Mouse (Mus musculus) bone marrow, adult 2 months (tissue): ENCODE results near the gene Trove2. TPM values are rescaled to one million over a fixed set of nuclear protein-coding genes. Genes with fewer than 3 reads are reported as not detected.
"Not testable (repeated sequence)": the region's sequence is repeated elsewhere in the genome, so short reads cannot be mapped to it uniquely, and the experiment has no call there.

Experiments used
- H3K27ac ChIP-seq: fragments of 200-500 bp; 2 replicates; pipeline ENCODE4 v1.5.1; 2012; ENCODE audit warnings: low read depth, mild to moderate bottlenecking, control low read depth, inconsistent platforms, low read length; ENCODE audit not compliant: control insufficient read depth, poor library complexity, insufficient read depth
- H3K4me1 ChIP-seq: fragments of 200-500 bp; 2 replicates; pipeline ENCODE4 v1.6.1; 2011; ENCODE audit warnings: low read length; ENCODE audit not compliant: control insufficient read depth, insufficient read depth
- H3K4me3 ChIP-seq: fragments of 200-500 bp; replicated peaks from 2 replicates; pipeline ENCODE3; 2011; ENCODE audit warnings: mild to moderate bottlenecking, low read depth, low read length, control low read depth; ENCODE audit not compliant: control insufficient read depth
- CTCF ChIP-seq: fragments of 200-500 bp; IDR thresholded peaks from 2 replicates; pipeline ENCODE4 v1.5.1; 2011; ENCODE audit warnings: low read length, control low read depth; ENCODE audit not compliant: control insufficient read depth, insufficient read depth
- POLR2A ChIP-seq: fragments of 200-500 bp; IDR thresholded peaks from 2 replicates; pipeline ENCODE4 v1.6.1; 2011; ENCODE audit warnings: low read depth, mild to moderate bottlenecking, control low read depth, low read length, borderline replicate concordance; ENCODE audit not compliant: control insufficient read depth
- WGBS: fragments of 180-500 bp; shearing (Covaris S2); methylation state at CpG from one replicate; pipeline ENCODE4 v1.1.7; 2018; 5-methylcytosine and 5-hydroxymethylcytosine counted together
- polyA plus RNA-seq: library from polyadenylated mRNA; stranded (reverse); fragments of >200 nt; gene quantifications from 2 replicates; pipeline ENCODE4 v1.2.4, GENCODE M21; 2011; ENCODE audit warnings: low replicate concordance; ENCODE audit not compliant: missing spikeins, insufficient read depth, insufficient read length

The Trove2 gene
- polyA plus RNA-seq, 1 experiment = 6.5 TPM

- 64% methylated on average over 9 of the region's 9 CpGs for WGBS
- no peak for TF ChIP-seq CTCF
- no peak for TF ChIP-seq POLR2A
- H3K27ac ChIP-seq = no peak overlapping the region
These were observed 49.0 kb downstream of the Trove2 start for GRCm38 (mm10) chr1:143727701-143728445.

DNA sequence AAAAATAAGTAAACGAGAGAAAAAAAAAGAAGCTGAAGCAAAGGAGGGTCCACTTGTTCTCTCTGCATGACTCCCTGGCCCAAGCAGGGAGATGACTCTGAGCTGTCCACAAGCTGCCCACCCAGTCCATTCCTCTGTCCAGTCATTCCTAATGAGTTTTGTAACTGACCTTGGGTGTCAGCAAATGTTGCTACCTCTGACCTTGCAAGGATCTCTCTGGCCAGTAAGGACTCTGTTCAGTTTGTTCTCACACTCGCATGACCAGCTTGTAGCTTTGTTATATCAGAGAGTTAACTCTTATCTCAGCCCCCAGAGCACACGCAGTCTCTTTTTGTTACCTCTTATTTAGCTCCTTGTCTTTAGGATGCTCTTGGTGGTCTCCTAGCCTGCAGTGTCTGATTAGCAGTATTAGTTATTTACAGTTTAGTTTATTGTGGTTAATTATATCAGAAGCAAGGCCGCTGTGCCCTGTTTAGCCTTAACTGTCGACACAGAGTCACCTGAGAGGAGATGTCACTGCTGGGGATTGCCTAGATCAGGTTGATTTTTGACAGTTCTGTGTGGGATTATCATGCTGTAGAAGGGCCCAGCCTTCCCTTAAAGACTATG is 52.3 kb downstream of the Trove2 start:
- no peaks in the 10 kb centered on the region for H3K4me1 ChIP-seq
- no peak for TF ChIP-seq CTCF
- TF ChIP-seq POLR2A = no peak
- no peak overlapping the region for H3K27ac ChIP-seq
- 72% methylated on average over 5 of the region's 5 CpGs for WGBS
- no peak overlapping the region for H3K4me3 ChIP-seq

More at GRCm38 (mm10) chr1:143727701-143728445, 49.0 kb downstream of the Trove2 start:
- no peaks in the 10 kb centered on the region for H3K4me1 ChIP-seq
- no peak overlapping the region for H3K4me3 ChIP-seq

GRCm38 (mm10) chr1:143716038-143716437 is 60.8 kb downstream of the Trove2 start, which contains the start of gene Glrx2:
Gene Glrx2 (plus strand): TSS chr1:143716338.
- not testable (repeated sequence) for H3K27ac ChIP-seq, H3K4me1 ChIP-seq
- WGBS = no CpG with 5 or more reads among the region's 2 CpGs

DNA sequence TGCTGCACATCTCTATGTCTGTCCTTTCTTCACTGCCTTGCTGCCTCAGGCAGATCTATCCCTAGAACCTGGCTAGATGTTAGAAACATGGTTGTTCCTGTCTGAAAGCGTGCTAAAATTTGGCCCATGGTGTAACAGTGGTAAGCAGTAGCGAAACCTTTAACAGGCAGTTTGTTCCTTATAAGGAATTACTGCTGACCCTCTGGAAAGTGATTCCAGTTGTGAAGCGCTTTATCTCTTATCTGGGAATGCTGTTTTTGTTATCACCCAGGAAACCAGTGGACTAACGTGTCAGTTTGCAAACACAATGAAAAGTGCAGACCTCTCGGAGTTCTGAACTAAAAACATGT is 66.3 kb downstream of the Trove2 start:
- no peak for TF ChIP-seq CTCF
- TF ChIP-seq POLR2A = no peak
- Histone ChIP-seq H3K4me3 (peak overlapping the region; percentile 22), H3K4me1 (peaks cover 2% of the 10 kb centered on the region; the same call in 1 of the 2 replicates), H3K27ac (peak overlapping the region; percentile 79)
- 60% methylated on average over 5 of the region's 5 CpGs for WGBS

More at GRCm38 (mm10) chr1:143716038-143716437, 60.8 kb downstream of the Trove2 start, which contains the start of gene Glrx2:
- not testable (repeated sequence) for H3K4me3 ChIP-seq

DNA sequence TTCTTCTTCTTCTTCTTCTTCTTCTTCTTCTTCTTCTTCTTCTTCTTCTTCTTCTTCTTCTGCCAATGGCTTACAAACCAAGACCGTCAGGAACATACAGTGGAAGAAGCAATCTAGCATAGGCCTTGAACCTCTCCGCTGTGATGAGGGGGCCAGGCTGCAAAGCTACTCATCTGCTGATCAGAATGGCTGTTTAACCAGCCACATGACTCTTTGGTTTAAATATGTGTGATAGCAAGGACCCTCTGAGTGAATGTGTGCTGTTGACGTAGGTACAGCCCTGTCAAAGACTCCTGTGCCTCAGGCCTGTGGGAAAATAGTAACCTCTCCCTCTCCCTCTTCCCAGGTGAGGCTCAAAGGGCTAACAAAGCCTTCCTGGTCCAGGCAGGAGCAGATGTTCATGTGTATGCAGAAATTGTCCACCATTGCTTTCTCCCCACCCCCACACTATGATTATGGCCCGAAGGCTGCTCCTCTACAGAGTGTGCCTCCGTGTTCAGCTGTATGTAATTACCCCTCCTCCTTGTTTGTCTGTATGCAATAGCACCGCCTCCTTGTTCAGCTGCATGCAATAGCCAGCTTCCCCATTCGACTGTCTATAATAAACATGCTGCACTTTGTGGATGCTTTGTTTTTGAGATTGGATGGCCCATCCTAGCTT is 66.8 kb downstream of the Trove2 start:
- no peak for TF ChIP-seq POLR2A
- TF ChIP-seq CTCF = no peak
- WGBS = 45% methylated on average over 7 of the region's 7 CpGs
- Histone ChIP-seq H3K27ac (peak overlapping the region; percentile 79), H3K4me1 (peaks cover 2% of the 10 kb centered on the region; the same call in 1 of the 2 replicates), H3K4me3 (peak overlapping the region; percentile 22)

DNA sequence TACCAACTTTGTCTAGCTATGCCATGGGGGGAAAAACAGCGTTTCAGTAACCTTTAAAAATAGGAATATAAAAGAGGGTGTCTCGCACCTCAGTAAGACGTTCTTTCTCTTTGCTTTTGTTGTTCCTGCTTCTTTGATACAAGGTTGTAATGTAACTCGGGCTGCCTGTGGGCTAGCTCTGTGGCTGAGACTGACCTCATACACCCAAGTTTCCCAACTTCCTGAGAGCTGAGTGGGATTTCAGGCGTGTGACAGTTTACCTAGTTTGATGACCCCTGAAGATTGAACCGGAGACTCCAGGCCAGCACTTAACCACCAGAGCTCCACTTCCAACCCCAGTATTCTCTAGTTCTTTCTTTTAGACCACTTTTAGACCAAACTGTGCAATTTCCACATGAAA is 68.5 kb downstream of the Trove2 start:
- H3K4me3 ChIP-seq = no peak overlapping the region
- peaks cover 2% of the 10 kb centered on the region; the same call in 1 of the 2 replicates for H3K4me1 ChIP-seq

GRCm38 (mm10) chr1:143707006-143707405 is 69.9 kb downstream of the Trove2 start:
- no peak overlapping the region for H3K27ac ChIP-seq
- WGBS = 61% methylated on average over 4 of the region's 4 CpGs
- TF ChIP-seq POLR2A (no peak), CTCF (no peak)
- peaks cover 2% of the 10 kb centered on the region; the same call in 1 of the 2 replicates for H3K4me1 ChIP-seq
- H3K4me3 ChIP-seq = no peak overlapping the region

More for the DNA sequence above, 68.5 kb downstream of the Trove2 start:
- TF ChIP-seq POLR2A (no peak), CTCF (no peak)
- WGBS = 39% methylated on average over 6 of the region's 6 CpGs
- peak overlapping the region; percentile 50; the same call in 1 of the 2 replicates for H3K27ac ChIP-seq

GRCm38 (mm10) chr1:143702741-143703262 is 74.1 kb downstream of the Trove2 start, which contains the start of gene Cdc73:
Gene Cdc73 (minus strand): TSS chr1:143702893.
- WGBS = under 1% methylated on average over 71 of the region's 74 CpGs
- TF ChIP-seq CTCF (peak; percentile 64; the same call in 1 of the 2 replicates), POLR2A (peak; percentile 77; the same call in 1 of the 2 replicates)
- no peaks in the 10 kb centered on the region for H3K4me1 ChIP-seq
- H3K4me3 ChIP-seq = peak within 1 kb of the TSS; percentile 95
- peak within 1 kb of the TSS; percentile 69 for H3K27ac ChIP-seq
